Mouse (Mus musculus) frontal cortex, adult (tissue): ENCODE data around the gene Yipf3.
A peak's percentile ranks its signal among the peaks of the same experiment; 100 is the strongest.

ENCODE experiments used
- ATAC-seq: cut with Nextera tagmentation; 2 replicates; pipeline ENCODE4 v1.9.2; 2017; ENCODE audit warnings: mild to moderate bottlenecking, moderate library complexity, mixed read lengths; ENCODE audit not compliant: low TSS enrichment

Yipf3 gene

DNA sequence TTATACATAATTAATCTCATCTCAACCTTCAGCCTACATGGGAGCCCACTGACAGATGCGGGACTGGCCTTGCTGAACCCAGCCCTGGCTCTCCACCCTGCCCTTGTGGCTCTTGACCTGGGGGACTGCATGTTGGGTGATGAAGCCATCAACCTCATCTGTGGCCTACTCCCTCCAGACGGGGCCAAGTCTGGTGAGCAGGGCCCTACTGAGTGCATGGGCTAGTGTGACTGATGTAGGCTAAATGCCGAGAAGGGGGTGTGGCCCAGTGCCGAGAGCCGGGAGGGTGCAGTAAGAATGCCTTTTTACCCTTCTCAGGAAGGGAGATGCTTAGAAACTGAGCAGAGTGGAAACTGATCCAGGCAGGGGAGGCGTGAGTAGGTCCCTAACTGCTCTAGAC is 7.3 kb downstream of the Yipf3 start:
- no peak for ATAC-seq

DNA sequence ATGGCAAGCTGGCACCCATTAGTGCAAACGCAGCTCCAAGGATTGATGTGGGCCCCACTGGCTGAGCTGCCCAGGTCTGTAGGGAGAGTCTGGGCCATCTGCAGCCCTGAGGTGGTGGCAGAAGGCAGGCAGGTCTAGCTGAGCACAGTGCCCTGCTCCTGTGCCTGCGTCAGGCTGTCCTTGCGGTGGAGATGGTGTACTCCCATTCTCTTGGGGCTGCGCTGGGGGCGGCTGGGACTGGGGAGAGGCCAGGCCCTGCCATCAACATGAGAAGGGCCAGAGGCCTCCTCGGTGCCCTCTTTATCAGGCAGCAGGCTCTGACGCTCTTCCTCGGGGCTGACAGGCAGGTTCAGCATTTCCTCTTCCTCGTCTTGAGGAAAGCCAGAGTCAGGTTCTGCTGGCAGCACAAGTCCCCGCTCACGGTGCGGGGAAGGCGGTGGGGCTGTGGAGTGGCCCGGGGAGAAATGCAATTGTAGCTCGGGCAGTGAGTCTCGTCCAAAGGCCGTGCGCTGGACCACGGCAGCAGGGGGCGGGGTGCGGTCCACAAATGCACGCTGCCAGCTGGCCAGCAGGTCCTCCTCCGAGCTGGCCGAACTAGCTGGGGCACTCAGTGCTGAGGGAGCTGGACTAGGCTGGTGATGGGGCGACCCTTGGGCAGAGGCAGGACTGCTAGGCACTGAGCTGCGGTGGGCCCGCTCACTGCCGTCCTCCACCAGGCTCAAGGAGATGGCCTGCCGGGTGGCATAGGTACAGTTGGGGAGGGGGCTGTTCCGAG is 10.6 kb downstream of the Yipf3 start:
- ATAC-seq, result no peak

DNA sequence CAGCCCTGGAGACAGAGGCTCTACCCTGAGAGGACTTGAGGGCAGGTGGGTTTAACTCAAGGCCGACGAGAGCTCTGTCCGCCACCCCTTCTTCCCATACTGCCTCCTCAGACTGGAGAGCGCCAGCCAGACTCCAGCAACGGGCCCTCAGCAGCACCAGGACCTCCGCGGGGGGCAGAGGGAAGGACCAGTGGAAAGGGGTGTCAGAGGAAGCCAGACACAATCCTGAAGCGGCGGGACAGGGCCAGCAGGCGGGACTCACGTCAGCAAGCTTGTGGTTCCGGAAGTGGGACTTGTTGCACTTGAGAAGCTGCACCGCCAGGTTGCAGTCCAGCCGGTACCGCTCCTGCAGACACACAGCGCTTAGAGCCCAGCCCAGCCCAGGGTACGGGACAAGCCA is 11.8 kb downstream of the Yipf3 start:
- no peak for ATAC-seq

DNA sequence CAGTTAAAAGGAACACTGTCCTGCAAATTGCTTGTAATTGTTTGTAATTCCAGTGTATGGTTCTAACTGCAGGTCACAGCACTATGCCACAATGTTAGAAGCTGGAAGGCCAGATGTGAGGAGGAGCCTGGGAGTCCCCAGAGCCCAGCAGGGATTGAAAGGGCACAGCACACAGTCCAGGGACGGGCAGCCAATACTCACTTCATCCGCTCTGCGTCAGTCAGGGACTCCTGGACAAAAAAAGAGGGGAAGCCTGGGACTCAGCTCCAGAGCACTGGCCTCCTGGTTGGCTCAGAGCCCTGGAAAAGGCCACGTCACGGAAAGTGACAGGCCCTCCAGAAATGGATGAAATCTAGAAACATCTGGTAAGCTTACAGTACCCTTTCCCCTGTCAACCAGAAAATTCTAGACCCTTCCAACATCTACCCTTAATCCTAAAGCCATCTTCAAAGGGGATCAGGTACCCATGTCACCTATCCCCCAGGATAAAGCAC is 14.4 kb downstream of the Yipf3 start:
- no peak for ATAC-seq

DNA sequence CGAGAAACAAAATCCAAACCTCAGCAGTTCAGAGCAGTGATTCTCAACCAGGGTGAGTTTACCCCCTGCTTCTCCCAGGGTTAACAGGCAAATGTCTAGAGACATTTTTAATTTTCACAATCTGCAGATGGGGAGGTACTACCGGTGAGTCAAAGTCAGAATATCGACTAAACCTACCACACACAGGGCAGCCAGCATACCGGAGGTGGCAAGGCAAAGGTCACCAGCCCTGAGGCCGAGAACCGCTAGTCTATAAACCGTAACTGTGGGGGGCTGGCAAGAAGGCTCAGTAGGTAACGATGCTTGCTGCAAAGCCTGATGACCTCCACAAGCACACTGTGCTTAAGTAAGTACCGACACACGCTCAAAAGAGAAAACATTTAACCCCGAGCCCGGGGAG is 17.6 kb downstream of the Yipf3 start:
- ATAC-seq, result no peak

DNA sequence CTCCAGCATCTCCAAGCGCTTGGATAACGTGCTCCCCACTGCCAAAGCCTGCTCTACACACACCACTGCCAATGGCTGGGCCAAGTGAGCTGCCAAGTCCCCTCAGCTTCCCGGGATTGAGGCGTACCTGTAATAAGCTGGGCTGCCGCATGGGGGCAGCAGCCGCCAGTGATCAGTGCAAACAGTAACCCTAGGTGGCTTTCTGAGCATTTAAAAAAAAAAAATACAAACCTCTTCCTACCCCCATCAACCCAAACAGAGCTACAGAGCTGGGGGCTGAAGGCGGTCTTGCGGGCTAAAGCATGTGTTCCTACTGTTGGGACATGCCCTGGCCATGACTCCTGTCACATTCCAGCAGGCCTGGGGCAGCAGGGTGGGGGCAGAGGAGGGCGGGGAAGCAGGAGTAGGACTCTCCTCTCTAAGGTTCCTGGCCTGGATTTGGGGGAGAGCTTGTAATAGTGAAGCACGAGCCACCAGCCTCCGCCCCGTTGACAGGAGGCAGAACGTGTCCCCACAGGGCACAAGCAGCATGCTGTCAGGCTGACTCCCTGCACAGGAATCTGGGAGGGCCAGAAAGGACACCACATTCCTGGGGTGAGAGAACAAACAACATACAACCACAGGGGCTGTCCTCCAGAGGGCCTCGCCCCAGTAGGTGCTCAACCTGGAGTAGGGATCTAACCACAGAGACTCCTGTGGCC is 18.2 kb downstream of the Yipf3 start:
- ATAC-seq, result peak; percentile 42; the same call in 1 of the 2 replicates

DNA sequence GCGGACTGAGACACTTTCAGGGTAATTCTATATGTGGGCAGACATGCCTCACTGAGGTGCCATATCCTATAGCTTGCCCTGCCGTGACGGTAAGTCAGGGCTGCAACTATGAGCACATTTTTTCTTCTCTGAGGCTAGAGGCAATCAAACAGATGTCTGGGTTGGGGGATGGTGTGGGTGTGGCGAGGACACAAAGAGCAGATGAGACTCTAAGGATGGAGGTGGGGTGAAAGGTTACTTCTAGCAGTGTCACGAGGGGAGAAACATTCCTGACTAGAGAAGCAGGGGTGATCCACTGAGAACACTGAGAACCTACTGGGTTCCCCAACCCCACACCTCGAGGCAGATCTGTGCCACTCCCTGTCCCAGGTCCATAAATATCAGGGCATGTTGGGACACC is 19.1 kb downstream of the Yipf3 start:
- ATAC-seq, result no peak

DNA sequence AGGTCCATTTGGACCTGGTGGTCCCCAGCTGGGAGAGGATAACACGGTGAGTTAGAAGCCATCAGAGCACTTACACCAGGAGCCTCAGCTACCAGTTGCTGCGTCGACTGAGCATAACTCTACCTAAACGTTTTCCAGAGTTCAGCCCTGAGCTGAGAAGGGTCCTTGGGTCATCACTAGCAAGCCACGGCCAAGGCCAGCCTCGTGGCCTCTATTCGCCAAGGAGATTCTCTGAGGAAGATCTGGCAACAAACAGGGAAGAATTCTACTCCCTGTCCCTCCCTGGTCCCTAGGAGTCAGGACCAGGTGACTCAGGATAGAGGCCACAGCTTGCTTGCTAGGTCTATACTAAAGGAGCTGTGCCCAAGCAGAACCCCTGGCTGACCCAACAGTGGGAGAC is 19.6 kb downstream of the Yipf3 start:
- no peak for ATAC-seq

DNA sequence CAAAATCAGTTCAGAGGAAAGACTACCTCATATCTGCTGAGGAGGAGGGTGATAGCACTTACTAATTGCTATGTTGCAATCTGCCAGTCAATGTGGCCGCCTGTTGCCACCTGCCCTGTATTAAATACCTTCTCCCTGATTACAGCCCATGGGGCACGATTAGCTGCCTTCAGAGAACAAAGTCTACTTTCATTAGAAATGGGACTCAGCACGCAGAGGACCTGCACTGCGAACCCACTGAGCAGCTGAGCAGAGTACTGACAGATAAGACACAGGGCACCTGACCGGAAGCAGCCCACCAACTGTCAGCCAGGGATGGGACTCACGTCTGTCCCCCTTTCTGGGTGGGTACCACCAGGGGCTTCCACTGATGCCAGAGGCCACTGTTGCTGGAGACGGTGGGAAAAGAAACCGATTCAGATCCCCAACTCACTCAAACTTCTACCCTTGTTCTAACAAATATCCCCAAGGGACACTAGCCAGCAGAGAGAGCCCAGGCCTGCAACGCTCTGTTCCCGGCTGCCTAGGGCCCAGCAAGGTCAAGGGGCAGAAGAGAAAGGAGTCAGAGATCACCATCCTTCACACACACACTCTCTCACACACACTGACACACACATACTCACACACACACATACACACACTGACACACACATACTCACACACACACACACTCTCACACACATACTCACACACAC is 20.3 kb downstream of the Yipf3 start:
- no peak for ATAC-seq

DNA sequence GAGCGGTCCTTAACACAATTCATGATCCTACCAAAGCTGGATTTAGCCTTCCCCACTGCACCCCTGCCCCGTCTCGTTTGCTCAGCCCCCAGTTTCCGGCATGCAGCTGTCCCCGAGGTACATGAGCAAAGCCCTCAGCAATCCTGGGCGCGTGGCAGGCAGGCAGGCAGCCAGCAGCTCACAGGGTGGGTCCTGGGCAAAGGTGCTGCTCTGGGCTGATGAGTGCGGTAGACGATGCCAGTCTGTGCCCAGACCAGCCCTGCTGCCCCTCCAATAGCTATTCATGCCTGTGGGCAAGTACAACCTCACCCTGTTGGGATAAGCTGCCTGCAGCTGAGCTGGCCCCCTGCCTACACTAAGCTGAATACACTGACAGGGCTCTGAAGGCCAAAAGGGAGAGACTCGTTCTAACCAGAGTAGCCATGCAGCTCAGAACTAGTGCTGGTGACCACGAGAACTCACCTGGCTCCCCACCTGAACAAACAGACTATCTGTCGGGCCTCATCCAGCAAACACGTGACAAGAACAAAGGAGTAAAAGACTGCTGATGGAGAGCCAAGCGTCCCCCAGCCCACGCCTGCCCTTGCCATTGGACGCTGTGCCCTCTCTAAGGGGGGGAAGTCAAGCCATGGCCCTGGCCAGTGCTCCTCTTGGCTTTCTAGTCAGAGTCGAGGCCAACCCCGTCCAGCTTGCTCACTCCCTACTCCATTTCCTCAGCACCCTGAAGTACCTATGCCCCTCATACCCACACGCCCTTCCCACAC is 22.1 kb downstream of the Yipf3 start:
- ATAC-seq, result no peak

DNA sequence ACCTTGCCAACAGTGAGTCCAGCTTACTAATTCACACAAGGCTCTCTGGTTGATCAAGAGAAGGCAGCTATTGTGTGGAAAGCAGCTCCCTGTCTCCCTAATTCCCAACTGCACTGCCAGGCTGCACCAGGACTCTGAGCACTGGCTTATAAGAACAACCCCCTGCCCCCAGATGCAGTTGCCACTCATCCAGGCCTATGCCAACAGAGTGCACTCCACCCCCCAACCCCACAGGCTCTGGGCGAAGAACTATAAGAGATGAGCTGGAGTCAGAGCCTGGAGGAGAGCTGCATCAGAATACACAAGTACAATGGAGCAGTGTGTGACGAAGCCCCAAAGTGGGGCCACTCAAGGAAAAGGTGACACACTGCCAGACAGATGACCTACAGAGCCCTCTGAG is 24.2 kb downstream of the Yipf3 start:
- 0 out of 2 replicates have a peak, but pooled peaks have one; percentile 11 for ATAC-seq

DNA sequence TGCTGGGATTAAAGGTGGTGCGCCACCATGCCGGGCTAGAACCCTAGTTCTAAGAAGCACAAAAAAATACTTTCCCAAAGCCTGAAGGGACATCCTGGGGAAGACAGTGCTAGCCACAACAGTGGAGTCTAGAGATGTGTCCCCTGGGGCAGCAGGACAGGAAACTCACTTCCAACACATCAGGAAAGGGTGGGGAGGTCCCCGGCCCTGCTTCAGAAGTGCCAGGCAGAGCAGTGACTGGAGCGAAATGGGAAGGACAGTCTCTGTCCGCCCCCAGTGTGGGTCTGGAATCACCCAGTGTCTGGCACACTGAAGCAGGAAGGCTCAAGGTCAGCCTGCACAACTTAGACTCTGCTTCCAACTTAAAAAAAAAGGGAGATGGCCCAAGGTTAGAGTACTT is 24.8 kb downstream of the Yipf3 start:
- ATAC-seq, result no peak

DNA sequence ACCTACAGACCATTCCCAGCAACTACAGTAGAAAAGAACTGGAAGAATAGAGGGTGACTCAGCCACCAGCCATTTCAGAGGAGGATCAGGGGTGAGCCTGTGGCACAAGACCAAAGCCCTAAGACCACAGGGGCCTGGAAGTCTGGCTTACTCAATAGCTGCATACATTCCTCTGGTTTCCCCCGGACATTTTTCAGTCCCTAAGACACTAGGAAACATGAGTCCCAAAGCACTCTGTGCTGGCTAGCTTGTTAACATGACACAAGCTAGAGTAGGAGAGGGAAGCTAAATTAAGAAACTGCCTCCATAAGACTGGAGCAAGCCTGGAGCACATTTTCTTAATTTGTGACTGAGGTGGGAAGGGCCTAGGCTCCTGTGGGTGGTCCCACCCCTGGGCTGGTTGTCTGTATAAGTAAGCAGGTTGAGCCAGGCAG is 25.9 kb downstream of the Yipf3 start:
- ATAC-seq, result peak; percentile 89

DNA sequence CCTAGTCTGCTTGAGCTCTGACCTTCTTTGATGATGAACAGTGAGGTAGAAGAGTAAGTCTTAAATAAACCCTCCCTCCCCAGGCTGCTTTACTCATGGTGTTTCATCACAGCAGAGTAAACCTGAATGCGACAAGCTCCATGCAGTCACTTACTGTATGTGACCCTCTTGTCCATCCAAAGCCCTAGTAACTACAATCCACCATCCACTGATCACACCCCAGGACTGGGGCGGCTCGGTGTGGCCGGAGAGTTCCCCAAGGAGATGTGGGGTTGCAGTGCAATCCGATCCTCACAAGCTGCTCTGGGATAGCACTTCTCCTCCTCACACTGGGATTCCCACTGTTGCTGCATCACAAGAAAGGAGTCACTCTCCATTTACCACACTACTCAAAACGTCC is 26.6 kb downstream of the Yipf3 start:
- no peak for ATAC-seq

DNA sequence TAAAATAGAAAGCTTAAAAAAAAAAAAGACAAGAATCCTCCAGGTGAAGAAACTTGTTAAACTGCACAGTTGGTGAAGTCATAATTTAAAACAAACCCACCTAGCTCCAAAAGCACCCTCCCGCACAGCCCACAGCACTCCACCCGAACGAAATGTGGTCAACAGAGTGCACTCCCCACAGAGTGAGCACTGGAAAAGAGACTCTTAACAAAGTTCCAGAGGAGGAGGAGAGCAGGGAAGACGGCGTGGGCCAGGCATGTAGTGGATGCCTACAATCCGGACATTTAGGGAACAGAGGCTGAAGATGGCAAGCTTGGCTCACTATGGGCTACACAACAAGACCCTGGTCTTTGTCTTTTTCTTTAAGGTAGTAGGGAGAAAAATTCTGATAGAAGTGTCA is 27.2 kb downstream of the Yipf3 start:
- ATAC-seq, result no peak

DNA sequence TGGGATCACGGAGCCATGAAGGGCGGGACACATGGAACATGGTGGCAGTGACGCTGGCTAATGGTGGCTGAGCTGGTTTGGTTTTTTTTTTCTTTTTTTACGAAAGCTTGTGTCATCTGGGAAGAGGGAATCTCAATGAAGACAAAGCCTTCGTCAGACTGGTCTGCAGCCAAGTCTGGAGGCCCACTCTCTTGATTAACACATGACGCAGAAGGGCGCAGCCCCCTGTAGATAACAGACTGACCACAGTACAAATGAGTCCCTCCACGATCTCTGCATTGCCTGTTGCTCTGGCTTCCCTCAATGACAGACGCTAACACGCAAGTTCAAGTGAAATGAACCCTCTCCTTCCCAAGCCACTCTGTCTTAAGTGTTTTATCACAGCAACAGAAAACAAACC is 27.6 kb downstream of the Yipf3 start:
- ATAC-seq, result no peak

DNA sequence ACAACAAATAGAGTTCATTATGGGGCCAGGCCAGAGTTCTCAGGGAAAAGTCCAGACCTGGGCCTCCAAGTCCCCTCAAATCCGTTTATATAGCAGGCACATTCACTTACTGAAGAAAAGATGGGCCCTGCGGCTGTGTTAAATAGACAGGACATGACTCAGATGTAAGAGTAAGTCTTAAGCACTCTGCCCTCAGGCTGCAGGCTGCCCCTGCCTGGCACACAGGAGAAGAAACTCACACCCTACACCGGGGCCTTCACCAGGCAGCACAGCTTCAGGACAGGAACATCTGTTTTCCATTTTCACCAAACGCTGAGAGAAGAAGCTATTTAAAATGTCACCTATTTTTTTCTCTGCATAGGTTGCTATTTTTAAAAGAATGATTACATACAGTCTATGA is 29.7 kb downstream of the Yipf3 start:
- ATAC-seq, result no peak

DNA sequence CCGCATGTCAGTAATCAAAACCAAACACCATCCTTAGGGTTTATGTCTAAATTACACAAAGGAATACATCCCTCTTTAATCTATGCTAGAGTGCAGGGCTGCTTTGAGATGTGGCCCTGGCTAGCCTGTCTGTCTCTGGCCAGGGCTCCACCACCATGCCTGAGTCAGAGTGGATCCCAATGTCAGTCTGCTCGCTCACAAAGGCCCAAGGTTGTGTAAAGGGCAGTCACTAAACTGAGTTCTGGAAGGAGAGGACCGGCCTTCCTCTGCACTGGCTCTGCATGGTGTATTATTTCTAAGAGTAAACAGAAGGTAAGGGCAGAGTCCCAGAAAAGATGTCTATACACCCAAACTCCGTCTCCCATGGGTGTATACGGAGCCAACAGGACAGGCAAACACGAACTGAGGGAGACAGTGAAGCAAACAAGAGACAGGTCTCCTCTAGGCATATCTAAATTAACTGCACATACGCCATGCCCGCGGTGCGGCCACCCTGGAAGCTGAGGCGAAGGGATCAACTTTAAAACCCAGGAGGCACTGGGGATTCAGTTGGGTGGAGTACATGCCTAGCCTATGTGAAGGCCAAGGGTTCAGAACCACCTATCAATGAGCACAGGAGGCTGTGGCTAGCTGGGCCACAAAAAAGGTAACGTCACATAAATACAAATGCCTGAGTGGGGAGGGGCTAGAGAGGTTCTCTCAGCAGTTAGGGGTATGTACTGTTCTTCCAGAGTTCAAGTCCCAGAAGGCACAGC is 30.3 kb downstream of the Yipf3 start:
- ATAC-seq, result no peak

DNA sequence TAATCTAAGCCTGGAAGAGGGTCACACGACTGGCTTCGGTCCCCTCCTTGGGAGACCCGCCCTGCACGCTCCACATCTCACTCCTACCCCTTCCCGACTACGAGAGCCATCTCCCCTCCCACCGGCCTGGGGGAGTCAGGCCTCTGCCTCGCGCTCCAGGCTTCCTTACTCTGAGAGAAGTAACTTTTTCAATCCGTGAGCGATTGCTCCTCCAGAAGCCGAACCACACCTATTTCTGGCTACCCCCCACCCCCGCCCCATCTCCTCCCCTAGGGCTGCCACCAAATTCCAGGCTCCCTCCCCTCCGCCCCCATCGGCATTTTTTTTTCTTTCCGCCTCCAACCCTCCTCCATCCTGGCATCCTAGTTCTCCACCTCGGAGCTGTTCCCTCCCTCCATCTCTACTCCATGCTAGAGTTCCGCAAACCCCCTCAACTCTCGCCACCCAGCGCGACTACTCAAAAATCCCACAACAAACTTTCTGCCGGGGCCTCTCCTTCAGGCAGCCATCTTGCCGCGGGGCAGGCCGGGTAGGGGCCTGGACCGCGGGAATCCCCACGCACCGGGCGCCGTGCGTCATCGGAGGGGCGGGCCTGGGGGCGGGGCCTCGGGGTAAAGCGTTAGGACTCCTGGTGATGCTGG is 34.7 kb downstream of the Yipf3 start, which contains the start of gene Tjap1:
TSS of gene Tjap1 (minus strand) at position 544 of the 641 bp plus-strand sequence.
- peak; percentile 98 for ATAC-seq

DNA sequence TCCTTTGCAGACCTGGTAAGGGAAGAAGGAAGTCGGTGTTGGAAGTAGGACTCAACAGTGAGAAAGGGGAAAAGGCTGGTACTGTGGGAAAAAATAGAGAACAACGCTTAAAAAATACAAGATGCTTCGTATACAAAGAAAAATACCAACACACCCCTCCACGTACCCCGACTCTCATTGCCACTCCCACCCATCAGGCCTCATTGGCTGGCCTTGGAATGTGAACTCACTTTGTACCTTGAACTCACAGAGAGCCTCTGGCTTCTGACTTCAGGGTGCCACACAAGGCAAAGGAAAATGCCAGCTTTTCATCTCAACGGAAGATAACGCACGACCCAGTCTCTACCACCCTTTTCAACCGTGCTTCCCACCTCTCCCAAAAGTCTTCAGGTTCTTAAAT is 35.3 kb downstream of the Yipf3 start:
- ATAC-seq, result no peak

DNA sequence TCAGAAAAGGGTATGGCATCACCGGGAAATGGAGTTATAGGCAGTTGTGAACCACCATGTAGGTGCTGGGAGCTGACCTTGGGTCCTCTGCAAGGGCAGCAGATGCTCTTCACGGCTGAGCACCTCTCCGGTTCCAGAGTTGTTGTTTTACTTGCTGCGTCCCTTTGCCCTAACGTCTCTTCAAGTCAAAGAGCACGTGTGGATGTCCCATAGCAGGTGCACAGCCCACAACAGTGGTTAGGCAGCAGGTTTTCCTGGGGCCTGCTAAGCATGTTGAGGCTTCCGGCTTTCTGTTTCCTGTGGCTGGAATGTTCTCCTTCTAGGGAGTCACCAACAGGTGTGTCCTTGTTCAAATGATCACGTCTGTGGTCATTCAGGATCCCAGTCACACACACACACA is 36.0 kb downstream of the Yipf3 start:
- no peak for ATAC-seq
